Comparison of ENCODE assay signal across 8 mouse cellular contexts in the genomic region with DNA sequence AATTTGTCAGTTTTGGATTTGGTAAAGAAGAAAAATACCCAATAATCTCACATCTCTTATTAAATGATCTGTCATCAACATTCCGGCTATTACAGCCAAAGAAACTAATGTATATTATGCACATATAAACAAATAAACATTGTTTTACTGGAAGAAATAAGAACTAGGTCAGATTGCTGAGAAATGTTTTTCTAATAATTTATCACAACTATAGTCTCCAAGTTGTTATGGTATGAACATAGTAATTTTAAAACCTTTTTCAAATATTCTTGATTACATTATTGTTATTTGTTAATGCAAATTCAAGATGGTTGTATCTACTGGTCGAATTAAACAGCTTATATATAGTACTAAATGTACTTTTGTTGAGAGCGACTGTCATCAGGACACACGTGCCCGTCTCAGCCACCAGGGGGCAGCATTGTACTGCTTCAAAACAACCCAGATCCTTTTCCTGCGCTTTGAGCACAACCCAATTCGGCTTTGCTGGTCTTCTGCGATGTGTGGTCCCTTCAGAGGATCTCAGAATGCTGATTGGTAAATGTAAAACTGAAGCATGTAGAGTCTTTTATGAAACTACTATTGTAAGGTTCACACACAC. TPM values are rescaled to one million over a fixed set of nuclear protein-coding genes. Genes with fewer than 3 reads are reported as not detected.
A peak's percentile ranks its signal among the peaks of the same experiment; 100 is the strongest.
DNase-seq lines count a peak whose midpoint lies in the region; ATAC-seq and TF ChIP-seq lines count a peak whose summit lies in the region.

No protein-coding gene starts in this region.

- peak; percentile 34; the same call in 1 of the 2 replicates for ATAC-seq in G1E (ENCODE audit: extremely low read depth, insufficient number of reproducible peaks, low FRiP score, poor library complexity, severe bottlenecking)
- peak; percentile 79 for ATAC-seq in hindbrain, embryonic 14.5 days (ENCODE audit: low FRiP score)

- peak; percentile 59 for TF ChIP-seq CTCF in G1E (IDR thresholded peaks at IDR 0.05; ENCODE audit: low read depth, low read length)

- no peak overlapping the region for H3K4me2 ChIP-seq in hindbrain, embryonic 14.5 days (replicated peaks)

- peak; percentile 2 for DNase-seq in G1E (ENCODE audit: low spot score)
- peak; percentile 55 for DNase-seq in brain, embryonic 18.5 days (ENCODE audit: low read depth, low spot score)
- peak; percentile 75 for DNase-seq in forebrain, embryonic 10.5 days (ENCODE audit: extremely low spot score, low spot score)
- peak; percentile 87 for DNase-seq in hindbrain, embryonic 14.5 days (ENCODE audit: low spot score)
- DNase-seq in layer of hippocampus, postnatal 14 days (ENCODE audit: low spot score in 2 of 2) = peak; percentile 64 to 82
- peak; percentile 57 to 78 for DNase-seq in lung, postnatal 4 days
- DNase-seq in retina, postnatal 7 days (ENCODE audit: low read depth, low spot score) = peak; percentile 79
- DNase-seq in urinary bladder, postnatal 14 days (ENCODE audit: low spot score) = peak; percentile 77

- H3K9me3 ChIP-seq in G1E (replicated peaks) = no peaks in the 10 kb centered on the region
- H3K9me3 ChIP-seq in forebrain, embryonic 10.5 days = no peaks in the 10 kb centered on the region
- no peaks in the 10 kb centered on the region for H3K9me3 ChIP-seq in hindbrain, embryonic 14.5 days (ENCODE audit: control insufficient read depth, low read length)

- H3K4me3 ChIP-seq in G1E (ENCODE audit: low read depth, low read length) = no peak overlapping the region
- no peak overlapping the region for H3K4me3 ChIP-seq in forebrain, embryonic 10.5 days
- no peak overlapping the region for H3K4me3 ChIP-seq in hindbrain, embryonic 14.5 days (replicated peaks; ENCODE audit: low read length)

- H3K4me1 ChIP-seq in G1E (ENCODE audit: insufficient read depth, low read depth, low read length) = no peaks in the 10 kb centered on the region
- H3K4me1 ChIP-seq in forebrain, embryonic 10.5 days = no peaks in the 10 kb centered on the region
- H3K4me1 ChIP-seq in hindbrain, embryonic 14.5 days (replicated peaks; ENCODE audit: control insufficient read depth, insufficient read depth, low read length) = no peaks in the 10 kb centered on the region; the same call in 1 of the 2 replicates

- no peak overlapping the region for H3K9ac ChIP-seq in hindbrain, embryonic 14.5 days

- WGBS in forebrain, embryonic 10.5 days = 16% methylated on average over 8 of the region's 8 CpGs
- 12% methylated on average over 8 of the region's 8 CpGs for WGBS in hindbrain, embryonic 14.5 days

- no peaks in the 10 kb centered on the region for H3K27me3 ChIP-seq in G1E (ENCODE audit: insufficient read depth, low read length)
- H3K27me3 ChIP-seq in forebrain, embryonic 10.5 days (ENCODE audit: poor library complexity, severe bottlenecking) = no peaks in the 10 kb centered on the region
- H3K27me3 ChIP-seq in hindbrain, embryonic 14.5 days (ENCODE audit: control insufficient read depth, insufficient read depth, low read length) = no peaks in the 10 kb centered on the region

- H3K27ac ChIP-seq in forebrain, embryonic 10.5 days = no peak overlapping the region
- no peak overlapping the region for H3K27ac ChIP-seq in hindbrain, embryonic 14.5 days

- H3K36me3 ChIP-seq in G1E (replicated peaks) = no peaks in the 10 kb centered on the region
- H3K36me3 ChIP-seq in forebrain, embryonic 10.5 days (replicated peaks) = no peaks in the 10 kb centered on the region
- no peaks in the 10 kb centered on the region for H3K36me3 ChIP-seq in hindbrain, embryonic 14.5 days (replicated peaks; ENCODE audit: control insufficient read depth, insufficient read depth)

RNA-seq across cellular contexts. Expression of a gene that starts 45.3 kb away (rescaled TPM):
- 3.4 TPM in 1 of 2 replicates, not detected in the other for total RNA-seq in G1E (2014; fragmentation: Nextera tagmentation)
- total RNA-seq in G1E (2017) = 4.8 and 7.8 TPM in 2 replicates
- not detected in 2 replicates for polyA plus RNA-seq in G1E (2012)
- 0.88 and 1.3 TPM in 2 replicates for polyA plus RNA-seq in forebrain, embryonic 10.5 days (2016; fragmentation: Nextera tagmentation; extraction: Ambion mirVana)
- polyA plus RNA-seq in hindbrain, embryonic 14.5 days (2014; fragmentation: Nextera tagmentation; extraction: Ambion mirVana) = 9.1 and 9.4 TPM in 2 replicates
- 1 to 10 TPM in 1 of 2 experiments, under 1 TPM in 1; 0.79 to 1.2 TPM for total RNA-seq in layer of hippocampus, postnatal 14 days (2021)

Comparison
In these comparisons a context has a peak if more than half of its experiments do, and no peak if none do; other contexts are left out.
1. DNase-seq: peak in every context shown above with its lines; median percentile 87 in hindbrain, embryonic 14.5 days; 79 in retina, postnatal 7 days; 77 in urinary bladder, postnatal 14 days; 75 in forebrain, embryonic 10.5 days; 73 in layer of hippocampus, postnatal 14 days; 68 in lung, postnatal 4 days; 55 in brain, embryonic 18.5 days; 2 in G1E.